Mouse (Mus musculus): Measurements from ENCODE around the gene Fam171a1.

DNA sequence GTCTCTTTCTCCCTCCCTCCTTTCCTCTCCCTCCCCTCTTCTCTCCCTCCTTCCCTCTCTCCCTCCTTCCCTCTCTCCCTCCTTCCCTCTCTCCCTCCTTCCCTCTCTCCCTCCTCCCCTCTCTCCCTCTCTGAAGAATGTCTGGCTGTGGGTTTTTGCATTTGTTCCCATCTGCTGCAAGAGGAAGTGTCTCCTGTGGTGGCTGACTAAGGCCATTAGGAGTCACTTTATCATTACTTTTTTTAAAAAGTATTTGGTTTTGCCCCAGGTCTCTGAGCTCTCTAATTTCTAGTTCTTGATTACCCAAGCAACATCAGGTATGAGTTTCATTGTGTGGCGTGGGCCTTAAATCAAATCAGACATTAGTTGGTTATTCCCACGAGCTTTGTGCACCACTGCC, 162.1 kb downstream of the Fam171a1 start:
- no peak for TF ChIP-seq CTCF (IDR thresholded peaks at IDR 0.05; ENCODE audit: control insufficient read depth, insufficient read depth, low read length)
- TF ChIP-seq POLR2A (IDR thresholded peaks at IDR 0.05; ENCODE audit: borderline replicate concordance, control insufficient read depth, low read depth, low read length), result no peak

Data from bone marrow, adult 2 months (tissue).